Mouse (Mus musculus) liver, postnatal 0 days (tissue): ENCODE results near the gene Npffr2. TPM values are rescaled to one million over a fixed set of nuclear protein-coding genes. Genes with fewer than 3 reads are reported as not detected.

ENCODE experiments used
- ATAC-seq: fragments of 200-750 bp; cut with Nextera tagmentation; 2 replicates; pipeline ENCODE4 v1.8.0; 2017; ENCODE audit warnings: mild to moderate bottlenecking, moderate library complexity
- DNase-seq: peaks from one replicate; pipeline ENCODE4 v3.0.0-alpha.2; 2016
- H3K27ac ChIP-seq: fragments of 300-500 bp; sonication (generic); 2 replicates; pipeline ENCODE4 v1.5.1; 2014; ENCODE audit warnings: antibody characterized with exemption, moderate library complexity, mild to moderate bottlenecking, low read depth
- H3K27me3 ChIP-seq: fragments of 300-500 bp; sonication (generic); 2 replicates; pipeline ENCODE4 v1.6.1; 2014; ENCODE audit warnings: low read length, control low read depth, mixed read lengths; ENCODE audit not compliant: insufficient read depth
- H3K36me3 ChIP-seq: fragments of 300-500 bp; sonication (generic); replicated peaks from 2 replicates; pipeline ENCODE4 v1.6.1; 2014; ENCODE audit warnings: mild to moderate bottlenecking, control low read depth, low read length, moderate library complexity, mixed read lengths; ENCODE audit not compliant: insufficient read depth
- H3K4me1 ChIP-seq: fragments of 300-500 bp; sonication (generic); 2 replicates; pipeline ENCODE4 v1.6.1; 2014; ENCODE audit warnings: antibody characterized with exemption, mild to moderate bottlenecking, control low read depth; ENCODE audit not compliant: insufficient read depth
- H3K4me2 ChIP-seq: fragments of 300-500 bp; sonication (generic); 2 replicates; pipeline ENCODE4 v1.6.1; 2014; ENCODE audit warnings: low read depth, mild to moderate bottlenecking, low read length, moderate library complexity, mixed read lengths
- H3K4me3 ChIP-seq: fragments of 300-500 bp; sonication (generic); 2 replicates; pipeline ENCODE4 v1.5.1; 2014; ENCODE audit warnings: low read depth, low read length
- H3K9ac ChIP-seq: fragments of 300-500 bp; sonication (generic); replicated peaks from 2 replicates; pipeline ENCODE4 v1.6.1; 2014; ENCODE audit warnings: mild to moderate bottlenecking, moderate library complexity
- H3K9me3 ChIP-seq: fragments of 300-500 bp; sonication (generic); 2 replicates; pipeline ENCODE4 v1.6.1; 2016; ENCODE audit warnings: mild to moderate bottlenecking, control low read depth, low read length, mixed read lengths
- CTCF ChIP-seq: sonication (generic); IDR thresholded peaks from 2 replicates; pipeline ENCODE4 v1.5.1; 2016; ENCODE audit warnings: antibody characterized with exemption, low read depth
- EP300 ChIP-seq: IDR thresholded peaks from 2 replicates; pipeline ENCODE4 v1.6.1; 2016; ENCODE audit warnings: antibody characterized with exemption, low read depth, mild to moderate bottlenecking
- WGBS: fragments of 180-500 bp; shearing (Covaris S2); extraction: QIAGEN DNeasy Blood & Tissue Kit; methylation state at CpG from one replicate; pipeline ENCODE4 v1.1.7; 2014; ENCODE audit not compliant: insufficient replicate concordance; 5-methylcytosine and 5-hydroxymethylcytosine counted together
- polyA plus RNA-seq: library from polyadenylated mRNA; unstranded; fragments of >200 nt; fragmentation: Nextera tagmentation; extraction: Ambion mirVana; gene quantifications from 2 replicates; pipeline ENCODE4 v1.2.1, GENCODE M21; 2015

Gene Npffr2
- polyA plus RNA-seq, 1 experiment from 2014 or later: not detected

GRCm38 (mm10) chr5:89612262-89612661, 85.0 kb downstream of the Npffr2 start:
- Histone ChIP-seq H3K27ac (no peak overlapping the region), H3K4me1 (no peaks in the 10 kb centered on the region), H3K36me3 (no peaks in the 10 kb centered on the region), H3K27me3 (no peaks in the 10 kb centered on the region), H3K4me3 (no peak overlapping the region), H3K9ac (no peak overlapping the region), H3K9me3 (peaks cover 2% of the 10 kb centered on the region; the same call in 1 of the 2 replicates), H3K4me2 (no peak overlapping the region)
- DNase-seq (no peak), ATAC-seq (no peak)
- TF ChIP-seq CTCF (no peak), EP300 (no peak)
- WGBS: 61% methylated on average over 6 of the region's 6 CpGs

- no peak for ATAC-seq
- no peaks in the 10 kb centered on the region for H3K4me1 ChIP-seq
- H3K27ac ChIP-seq: no peak overlapping the region
- 57% methylated on average over 1 of the region's 1 CpGs for WGBS
- DNase-seq: no peak
- TF ChIP-seq EP300 (no peak), CTCF (no peak)
- H3K36me3 ChIP-seq: no peaks in the 10 kb centered on the region
- no peaks in the 10 kb centered on the region for H3K9me3 ChIP-seq
- H3K9ac ChIP-seq: no peak overlapping the region
- no peaks in the 10 kb centered on the region for H3K27me3 ChIP-seq
- no peak overlapping the region for H3K4me3 ChIP-seq
- no peak overlapping the region for H3K4me2 ChIP-seq
These were observed 104.4 kb downstream of the Npffr2 start for GRCm38 (mm10) chr5:89631599-89631998.

Other genes with a start within 250 kb of the Npffr2 start
- 2,757 and 2,761 TPM in 2 replicates for gene Gc, start 69.5 kb upstream of the Npffr2 start, polyA plus RNA-seq